Mouse (Mus musculus): ENCODE results near the gene Dock8.

Dock8 gene

GRCm38 (mm10) chr19:25187681-25188080 is 188.3 kb downstream of the Dock8 start:
- DNase-seq (ENCODE audit: low spot score): no peak

- DNase-seq (ENCODE audit: low spot score): no peak
These were observed 194.4 kb downstream of the Dock8 start for GRCm38 (mm10) chr19:25193751-25194150.

- no peak for DNase-seq (ENCODE audit: low spot score)
These were observed 200.9 kb downstream of the Dock8 start for GRCm38 (mm10) chr19:25200081-25200860.

- no peak for DNase-seq (ENCODE audit: low spot score)
These were observed 203.7 kb downstream of the Dock8 start for GRCm38 (mm10) chr19:25203077-25203476.

GRCm38 (mm10) chr19:25206969-25207368 is 207.6 kb downstream of the Dock8 start:
- no peak for DNase-seq (ENCODE audit: low spot score)

- DNase-seq (ENCODE audit: low spot score): no peak
These were observed 208.5 kb downstream of the Dock8 start for GRCm38 (mm10) chr19:25207731-25208361.

GRCm38 (mm10) chr19:25208596-25209110 is 209.3 kb downstream of the Dock8 start:
- DNase-seq (ENCODE audit: low spot score): no peak

GRCm38 (mm10) chr19:25220611-25221010 is 221.3 kb downstream of the Dock8 start:
- DNase-seq (ENCODE audit: low spot score): no peak

GRCm38 (mm10) chr19:25221964-25222640 is 222.8 kb downstream of the Dock8 start:
- DNase-seq (ENCODE audit: low spot score): no peak

GRCm38 (mm10) chr19:25230058-25230974 is 231.0 kb downstream of the Dock8 start:
- DNase-seq (ENCODE audit: low spot score): no peak

GRCm38 (mm10) chr19:25230975-25231334 is 231.6 kb downstream of the Dock8 start:
- DNase-seq (ENCODE audit: low spot score): no peak

- no peak for DNase-seq (ENCODE audit: low spot score)
These were observed 232.7 kb downstream of the Dock8 start for GRCm38 (mm10) chr19:25232032-25232431.

GRCm38 (mm10) chr19:25236596-25237491 is 237.5 kb downstream of the Dock8 start, which contains the start of gene Kank1:
Gene Kank1, plus strand, starts transcription at chr19:25236975.
- DNase-seq (ENCODE audit: low spot score): no peak

- no peak for DNase-seq (ENCODE audit: low spot score)
These were observed 238.2 kb downstream of the Dock8 start for GRCm38 (mm10) chr19:25237492-25238040.

GRCm38 (mm10) chr19:25238121-25238520 is 238.8 kb downstream of the Dock8 start:
- DNase-seq (ENCODE audit: low spot score): no peak

GRCm38 (mm10) chr19:25243566-25243965 is 244.2 kb downstream of the Dock8 start:
- no peak for DNase-seq (ENCODE audit: low spot score)

GRCm38 (mm10) chr19:25246062-25246461 is 246.7 kb downstream of the Dock8 start:
- no peak for DNase-seq (ENCODE audit: low spot score)

GRCm38 (mm10) chr19:25247858-25248552 is 248.7 kb downstream of the Dock8 start:
- no peak for DNase-seq (ENCODE audit: low spot score)

GRCm38 (mm10) chr19:25249230-25249629 is 249.9 kb downstream of the Dock8 start:
- no peak for DNase-seq (ENCODE audit: low spot score)

Data from urinary bladder, postnatal 10 days (tissue).